Mouse (Mus musculus) left cerebral cortex, postnatal 10 days (tissue): ENCODE data around the gene Olfr748. TPM values are rescaled to one million over a fixed set of nuclear protein-coding genes. Genes with fewer than 3 reads are reported as not detected.
"Not testable (repeated sequence)": the region's sequence is repeated elsewhere in the genome, so short reads cannot be mapped to it uniquely, and the experiment has no call there.

Experiments
- DNase-seq, 2 experiments: peaks; one replicate each; pipeline ENCODE4 v3.0.0; 2021 to 2022; ENCODE audit warnings: low spot score in 2 of 2, mixed read lengths in 1 of 2; ENCODE audit errors: extremely low spot score in 1 of 2
- intact Hi-C: fragments of 180-260 bp; cut with DNase I; formaldehyde crosslinking; loops from one replicate; pipeline ENCODE4 v1.15.1; 2025
- total RNA-seq, 2 experiments: library from RNA; stranded (reverse); gene quantifications; 2 replicates each; pipeline ENCODE4 v1.2.3; 2021

Gene Olfr748
- not detected for total RNA-seq

DNA sequence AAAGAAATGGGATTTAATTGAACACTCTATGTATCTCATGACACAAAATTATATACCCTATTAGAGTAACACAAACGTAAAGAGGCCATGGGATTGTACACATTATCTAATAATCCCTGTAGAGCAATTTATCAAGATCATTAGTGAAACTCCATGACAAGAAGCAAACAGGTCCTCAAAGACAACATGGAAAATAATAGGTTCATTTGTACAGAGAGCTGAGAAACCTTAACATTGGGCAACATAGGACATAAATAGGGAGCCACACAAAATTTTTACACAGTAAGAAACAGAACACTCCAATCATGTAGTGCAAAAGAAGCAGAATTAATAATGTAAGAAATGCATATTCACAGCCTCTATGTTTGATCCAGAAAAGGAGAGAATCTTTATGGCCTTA lies at the start of gene Olfr748:
Olfr748 (plus strand) TSS at position 301 of the 400 bp plus-strand sequence.
- no peak for DNase-seq
- intact Hi-C loops: no loop called here

GRCm38 (mm10) chr14:50693106-50693505 lies 14.1 kb upstream of the Olfr748 start, which contains the start of gene Olfr747:
Olfr747 (minus strand) TSS chr14:50693206.
- DNase-seq: no peak
- intact Hi-C loops: no loop called here

GRCm38 (mm10) chr14:50719875-50720274 lies 12.7 kb downstream of the Olfr748 start:
- DNase-seq, intact Hi-C loops: not testable (repeated sequence)

DNA sequence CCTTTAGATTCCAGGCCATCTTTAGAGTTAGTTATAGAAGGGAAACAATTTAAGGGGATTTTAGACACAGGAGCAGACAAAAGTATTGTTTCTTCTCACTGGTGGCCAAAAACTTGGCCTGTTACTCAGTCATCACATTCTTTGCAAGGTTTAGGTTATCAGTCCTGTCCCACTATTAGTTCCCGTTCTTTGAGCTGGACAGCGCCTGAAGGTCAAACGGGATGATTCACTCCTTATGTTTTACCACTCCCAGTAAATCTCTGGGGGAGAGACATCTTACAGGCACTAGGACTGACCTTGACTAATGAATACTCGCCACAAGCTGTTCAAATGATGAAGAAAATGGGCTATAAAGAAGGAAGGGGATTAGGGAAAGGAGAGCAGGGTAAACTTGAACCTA lies 15.2 kb downstream of the Olfr748 start:
- DNase-seq, intact Hi-C loops: not testable (repeated sequence)

- intact Hi-C loops: no loop called here
- DNase-seq: no peak
Observed at GRCm38 (mm10) chr14:50740334-50740733, 33.2 kb downstream of the Olfr748 start.

DNA sequence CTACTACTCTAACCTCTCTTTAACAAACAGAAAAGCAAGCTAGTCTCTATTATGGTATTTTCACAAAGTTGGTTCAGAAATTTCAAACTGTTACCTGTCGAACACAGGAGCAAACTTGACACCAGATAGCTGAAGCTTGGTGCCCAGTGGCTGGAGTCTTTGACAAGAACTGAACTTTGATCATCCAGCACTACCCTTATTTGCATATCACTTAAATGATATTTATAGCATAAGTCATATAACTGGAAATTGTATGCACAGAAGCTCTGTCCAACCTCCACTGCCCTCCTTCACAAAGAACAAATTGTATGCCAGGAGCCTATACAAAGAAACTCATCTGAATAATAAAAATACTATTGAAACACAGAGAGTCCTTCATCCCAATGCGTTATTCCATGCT lies 34.4 kb downstream of the Olfr748 start:
- no peak for DNase-seq
- intact Hi-C loops: no loop called here

- intact Hi-C loops: no loop called here
- DNase-seq: no peak
Observed at GRCm38 (mm10) chr14:50744994-50745393, 37.8 kb downstream of the Olfr748 start, which contains the start of gene Olfr749. Olfr749 (minus strand) TSS chr14:50745094.

GRCm38 (mm10) chr14:50758416-50759085 lies 51.4 kb downstream of the Olfr748 start:
- intact Hi-C loops: no loop called here
- DNase-seq: no peak

Other genes with a start within 250 kb of the Olfr748 start
- gene Olfr741, start 234.6 kb upstream of the Olfr748 start, total RNA-seq: not detected
- gene Olfr742, start 203.8 kb upstream of the Olfr748 start, total RNA-seq: not detected
- gene Olfr743, start 185.5 kb upstream of the Olfr748 start, total RNA-seq: not detected
- gene Olfr744, start 92.5 kb upstream of the Olfr748 start, total RNA-seq: not detected
- not detected for gene Olfr745, start 68.0 kb upstream of the Olfr748 start, total RNA-seq
- not detected for gene Olfr746, start 60.3 kb upstream of the Olfr748 start, total RNA-seq
- not detected for gene Olfr747, start 14.2 kb upstream of the Olfr748 start, total RNA-seq
- not detected for gene Olfr749, start 37.7 kb downstream of the Olfr748 start, total RNA-seq
- 10 to 100 TPM; 67.9 to 70.9 TPM for gene Ttc5, start 78.1 kb downstream of the Olfr748 start, total RNA-seq
- gene Ccnb1ip1, start 100.4 kb downstream of the Olfr748 start, total RNA-seq: not detected
- 10 to 100 TPM; 26.1 to 29.0 TPM for gene Parp2, start 100.5 kb downstream of the Olfr748 start, total RNA-seq
- 1 to 10 TPM; 2.7 to 5.3 TPM for gene Tep1, start 163.2 kb downstream of the Olfr748 start, total RNA-seq
- gene Klhl33, start 190.1 kb downstream of the Olfr748 start, total RNA-seq: 1 to 10 TPM; 1.4 to 2.1 TPM
- 10 to 100 TPM; 29.9 to 34.2 TPM for gene Osgep, start 217.5 kb downstream of the Olfr748 start, total RNA-seq
- 10 to 100 TPM; 65.8 to 66.3 TPM for gene Apex1, start 217.6 kb downstream of the Olfr748 start, total RNA-seq
- 10 to 100 TPM; 79.6 to 89.0 TPM for gene Pip4p1, start 223.5 kb downstream of the Olfr748 start, total RNA-seq
- gene Pnp, start 223.7 kb downstream of the Olfr748 start, total RNA-seq: 10 to 100 TPM; 11.0 to 15.6 TPM
- 10 to 100 TPM in 1 of 2 experiments, 1 to 10 TPM in 1; 6.5 to 13.7 TPM for gene Gm49342, start 237.1 kb downstream of the Olfr748 start, total RNA-seq
- gene Pnp2, start 248.6 kb downstream of the Olfr748 start, total RNA-seq: 1 to 10 TPM in 1 of 2 experiments, under 1 TPM in 1; 0.79 to 1.7 TPM